Mouse (Mus musculus) spleen, postnatal 0 days (tissue): ENCODE results near the gene Vmn2r74. TPM values are rescaled to one million over a fixed set of nuclear protein-coding genes. Genes with fewer than 3 reads are reported as not detected.

ENCODE experiments used
- polyA plus RNA-seq: library from polyadenylated mRNA; unstranded; fragments of >200 nt; fragmentation: Nextera tagmentation; extraction: Ambion mirVana; gene quantifications from 2 replicates; pipeline ENCODE4 v1.2.1, GENCODE M21; 2015

The Vmn2r74 gene
- not detected in 2 replicates for polyA plus RNA-seq

DNA sequence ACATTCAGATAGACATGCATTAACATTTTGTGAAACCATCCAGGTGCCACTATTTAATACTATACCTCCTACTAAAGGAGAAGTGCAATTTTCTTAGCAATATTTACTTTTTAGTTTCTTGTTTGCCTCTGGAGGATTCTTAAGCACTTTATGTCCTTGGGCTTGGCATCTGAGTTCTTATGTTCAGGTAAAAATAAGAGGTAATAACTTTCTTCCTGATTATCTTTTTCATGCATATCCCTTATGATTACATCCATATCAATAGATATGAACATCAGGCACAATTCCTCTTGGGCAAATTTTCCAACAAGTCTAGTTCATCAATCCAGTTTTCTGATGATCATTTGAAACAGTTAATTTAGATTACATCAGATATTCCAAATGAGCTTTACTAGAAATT is at the start of gene Vmn2r74:
TSS of gene Vmn2r74 (minus strand) at position 101 of the 400 bp plus-strand sequence.

Other genes with a start within 250 kb of the Vmn2r74 start
- gene Vmn2r72, start 206.5 kb downstream of the Vmn2r74 start, polyA plus RNA-seq = not detected in 2 replicates
- not detected in 2 replicates for gene Vmn2r73, start 85.4 kb downstream of the Vmn2r74 start, polyA plus RNA-seq
- gene Vmn2r75, start 210.1 kb upstream of the Vmn2r74 start, polyA plus RNA-seq = not detected in 2 replicates